23 mouse cellular contexts compared by ENCODE assay signal in the genomic region with DNA sequence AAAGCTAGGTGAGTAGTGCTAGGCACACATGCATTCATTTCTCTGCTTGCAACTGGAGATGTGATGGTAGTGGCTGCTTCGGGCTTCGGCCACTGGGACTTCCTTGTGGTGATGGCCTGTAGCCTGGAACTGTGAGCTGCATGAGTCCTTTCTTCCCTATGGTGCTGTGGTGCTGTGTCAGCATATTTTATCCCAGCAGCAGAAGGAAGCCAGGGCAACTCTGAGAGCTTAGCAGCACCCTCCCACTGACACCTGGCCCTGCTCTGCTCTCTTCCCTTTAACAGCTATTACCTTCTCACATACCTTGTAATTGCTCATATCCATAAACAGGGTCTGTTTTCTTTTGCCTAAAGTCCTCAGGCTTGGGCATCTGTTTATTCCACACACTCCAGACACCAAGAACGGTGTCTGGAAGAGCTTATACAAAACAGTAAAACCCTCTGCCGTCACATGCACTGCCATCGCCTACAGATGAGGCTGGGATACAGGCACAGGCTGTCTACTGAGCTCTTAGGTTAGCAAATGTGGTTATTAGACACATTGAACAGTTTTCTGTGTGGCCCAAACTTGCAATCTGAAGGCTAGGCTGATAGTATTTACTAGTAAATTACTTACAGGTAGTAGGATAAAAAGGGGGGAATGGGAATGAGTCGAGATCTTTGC.
"Had no signal": no experiment of that assay in that cellular context is flagged by ENCODE, and none has a peak within 500 bp of the region (broad histone marks: within the 10 kb centered on the region; RNA-seq: fewer than 3 reads in every experiment).

No protein-coding gene starts in this region.

- H3K27ac ChIP-seq: kidney, postnatal 0 days; limb, embryonic 10.5 days; limb, embryonic 13.5 days; liver, embryonic 12.5 days; liver, embryonic 15.5 days; lung, embryonic 15.5 days; midbrain, embryonic 10.5 days; midbrain, embryonic 15.5 days; neural tube, embryonic 12.5 days; neural tube, embryonic 15.5 days; stomach, embryonic 15.5 days had no signal

- H3K9ac ChIP-seq: limb, embryonic 13.5 days; liver, embryonic 12.5 days; liver, embryonic 15.5 days; lung, embryonic 15.5 days; midbrain, embryonic 15.5 days; neural tube, embryonic 12.5 days; neural tube, embryonic 15.5 days; stomach, embryonic 15.5 days had no signal

- DNase-seq: kidney, adult 18-20 months; kidney, postnatal 25 days; layer of hippocampus, postnatal 36 days; liver; lung, adult 18-20 months; lung, postnatal 10 days; lung, postnatal 36 days; right cerebral cortex, adult 18-20 months; right cerebral cortex, postnatal 25 days; spleen, adult 18-20 months; thymus, postnatal 36 days had no signal

- H3K27me3 ChIP-seq: limb, embryonic 13.5 days; liver, embryonic 12.5 days; liver, embryonic 15.5 days; lung, embryonic 15.5 days; megakaryocyte, embryonic 14.5 days; midbrain, embryonic 15.5 days; neural tube, embryonic 12.5 days; neural tube, embryonic 15.5 days; stomach, embryonic 15.5 days had no signal

- ATAC-seq: liver, embryonic 12.5 days; midbrain, embryonic 15.5 days had no signal

- H3K4me1 ChIP-seq: liver, embryonic 12.5 days; liver, embryonic 15.5 days; lung, embryonic 15.5 days; megakaryocyte, embryonic 14.5 days; midbrain, embryonic 10.5 days; stomach, embryonic 15.5 days had no signal

- H3K9me3 ChIP-seq: lung, embryonic 15.5 days; midbrain, embryonic 15.5 days; neural tube, embryonic 15.5 days; stomach, embryonic 15.5 days had no signal

- H3K4me2 ChIP-seq: limb, embryonic 13.5 days; liver, embryonic 12.5 days; liver, embryonic 15.5 days; lung, embryonic 15.5 days; midbrain, embryonic 15.5 days; neural tube, embryonic 12.5 days; neural tube, embryonic 15.5 days; stomach, embryonic 15.5 days had no signal

- H3K4me3 ChIP-seq: limb, embryonic 10.5 days; limb, embryonic 13.5 days; liver, embryonic 12.5 days; liver, embryonic 15.5 days; lung, embryonic 15.5 days; megakaryocyte, embryonic 14.5 days; midbrain, embryonic 10.5 days; midbrain, embryonic 15.5 days; neural tube, embryonic 12.5 days; neural tube, embryonic 15.5 days; stomach, embryonic 15.5 days had no signal

- H3K36me3 ChIP-seq: lung, embryonic 15.5 days; midbrain, embryonic 15.5 days; neural tube, embryonic 12.5 days; neural tube, embryonic 15.5 days; stomach, embryonic 15.5 days had no signal
